Mouse (Mus musculus) heart, adult 2 months (tissue): ENCODE results near the gene Rassf2. TPM values are rescaled to one million over a fixed set of nuclear protein-coding genes. Genes with fewer than 3 reads are reported as not detected.

ENCODE experiments used
- DNase-seq, 2 experiments: peaks; one replicate each; pipeline ENCODE4 v3.0.0; 2021
- H3K27ac ChIP-seq: fragments of 200-600 bp; 2 replicates; pipeline ENCODE4 v1.8.1; 2022
- H3K27me3 ChIP-seq: fragments of 200-500 bp; 2 replicates; pipeline ENCODE4 v1.6.1; 2012; ENCODE audit warnings: mild to moderate bottlenecking, low read length, inconsistent platforms, mixed read lengths; ENCODE audit not compliant: control insufficient read depth, insufficient read depth
- H3K36me3 ChIP-seq: fragments of 200-500 bp; 2 replicates; pipeline ENCODE4 v1.6.1; 2012; ENCODE audit warnings: low read length, inconsistent platforms; ENCODE audit not compliant: control insufficient read depth, insufficient read depth
- H3K4me1 ChIP-seq: fragments of 200-500 bp; 2 replicates; pipeline ENCODE4 v1.6.1; 2011; ENCODE audit warnings: low read length; ENCODE audit not compliant: control insufficient read depth, insufficient read depth
- H3K4me3 ChIP-seq: fragments of 200-600 bp; 2 replicates; pipeline ENCODE4 v1.8.1; 2022
- H3K79me2 ChIP-seq: fragments of 200-500 bp; replicated peaks from 2 replicates; pipeline ENCODE4 v1.6.1; 2012; ENCODE audit warnings: mild to moderate bottlenecking, inconsistent platforms, low read length, moderate library complexity, mixed read lengths; ENCODE audit not compliant: control insufficient read depth, insufficient read depth
- H3K9ac ChIP-seq: fragments of 200-500 bp; 2 replicates; pipeline ENCODE4 v1.6.1; 2012; ENCODE audit warnings: low read depth, mild to moderate bottlenecking, control low read depth, inconsistent platforms, low read length, mixed read lengths
- CTCF ChIP-seq: fragments of 200-600 bp; IDR thresholded peaks from 2 replicates; pipeline ENCODE4 v1.8.1; 2022; ENCODE audit warnings: antibody characterized with exemption, mild to moderate bottlenecking, moderate library complexity
- EP300 ChIP-seq: fragments of 200-500 bp; IDR thresholded peaks from 2 replicates; pipeline ENCODE4 v1.6.1; 2011; ENCODE audit warnings: low read depth, low read length, control low read depth; ENCODE audit not compliant: insufficient read depth
- POLR2A ChIP-seq: fragments of 200-500 bp; IDR thresholded peaks from 2 replicates; pipeline ENCODE4 v1.6.1; 2011; ENCODE audit warnings: mild to moderate bottlenecking, low read depth, low read length, control low read depth; ENCODE audit not compliant: insufficient read depth
- WGBS: fragments of 180-500 bp; shearing (Covaris S2); methylation state at CpG from one replicate; pipeline ENCODE4 v1.1.7; 2018; 5-methylcytosine and 5-hydroxymethylcytosine counted together
- intact Hi-C: fragments of 180-260 bp; cut with DNase I; formaldehyde crosslinking; loops from one replicate; pipeline ENCODE4 v1.15.1; 2025
- polyA plus RNA-seq: library from polyadenylated mRNA; depleted of rRNA; stranded (reverse); fragments of >200 nt; gene quantifications from 2 replicates; pipeline ENCODE4 v1.2.3, GENCODE M21; 2012; rRNA removed
- total RNA-seq, 2 experiments: library from RNA; stranded (reverse); gene quantifications; 2 replicates each; pipeline ENCODE4 v1.2.3; 2021

Gene Rassf2
- total and polyA plus RNA-seq, 3 experiments = 6.0 to 11.5 (median 6.8) TPM

GRCm38 (mm10) chr2:131941501-131941900, 88.6 kb downstream of the Rassf2 start:
- intact Hi-C loops = loop anchor here (2.0 to 10.0 kb wide), 2 partner anchors 113 to 387 kb away; no protein-coding TSS in a partner anchor
- WGBS = 94% methylated on average over 6 of the region's 6 CpGs
- H3K27ac ChIP-seq = no peak overlapping the region
- H3K9ac ChIP-seq = no peak overlapping the region
- TF ChIP-seq EP300 = no peak
- no peak for TF ChIP-seq POLR2A
- TF ChIP-seq CTCF = no peak
- H3K4me1 ChIP-seq = no peaks in the 10 kb centered on the region; the same call in 1 of the 2 replicates
- DNase-seq = no peak
- no peak overlapping the region for H3K4me3 ChIP-seq
- H3K36me3 ChIP-seq = no peaks in the 10 kb centered on the region
- H3K79me2 ChIP-seq = no peaks in the 10 kb centered on the region
- no peaks in the 10 kb centered on the region for H3K27me3 ChIP-seq

GRCm38 (mm10) chr2:131940506-131940905, 89.6 kb downstream of the Rassf2 start:
- Histone ChIP-seq H3K36me3 (no peaks in the 10 kb centered on the region), H3K9ac (no peak overlapping the region), H3K79me2 (no peaks in the 10 kb centered on the region), H3K27ac (no peak overlapping the region), H3K27me3 (no peaks in the 10 kb centered on the region), H3K4me3 (no peak overlapping the region), H3K4me1 (peaks cover 2% of the 10 kb centered on the region)
- TF ChIP-seq EP300 (no peak), CTCF (no peak), POLR2A (no peak)
- DNase-seq = no peak
- 52% methylated on average over 3 of the region's 3 CpGs for WGBS
- intact Hi-C loops = loop anchor here (2.0 to 10.0 kb wide), 2 partner anchors 112 to 386 kb away; no protein-coding TSS in a partner anchor

Other genes with a start within 250 kb of the Rassf2 start
- gene Erv3, start 170.5 kb downstream of the Rassf2 start, total RNA-seq = not detected
- not detected in 2 replicates for gene Erv3, start 170.5 kb downstream of the Rassf2 start, polyA plus RNA-seq
- 100 to 1,000 TPM; 109 to 129 TPM for gene Prnp, start 120.3 kb downstream of the Rassf2 start, total RNA-seq
- 101 and 110 TPM in 2 replicates for gene Prnp, start 120.3 kb downstream of the Rassf2 start, polyA plus RNA-seq
- gene Prn, start 120.3 kb downstream of the Rassf2 start, total RNA-seq = under 1 TPM in 1 of 2 experiments, not detected in 1; 0.23 TPM
- gene Prn, start 120.3 kb downstream of the Rassf2 start, polyA plus RNA-seq = not detected in 2 replicates
- 1 to 10 TPM in 1 of 2 experiments, under 1 TPM in 1; 0.65 to 1.2 TPM for gene Prnd, start 79.4 kb downstream of the Rassf2 start, total RNA-seq
- 3.8 and 9.9 TPM in 2 replicates for gene Prnd, start 79.4 kb downstream of the Rassf2 start, polyA plus RNA-seq
- 10 to 100 TPM; 11.8 to 15.6 TPM for gene Slc23a2, start 114.8 kb upstream of the Rassf2 start, total RNA-seq
- gene Slc23a2, start 114.8 kb upstream of the Rassf2 start, polyA plus RNA-seq = 11.2 and 19.3 TPM in 2 replicates
- gene Tmem230, start 217.5 kb upstream of the Rassf2 start, total RNA-seq = 10 to 100 TPM; 23.1 to 23.3 TPM
- gene Tmem230, start 217.5 kb upstream of the Rassf2 start, polyA plus RNA-seq = 28.0 and 43.2 TPM in 2 replicates
- gene Pcna, start 223.1 kb upstream of the Rassf2 start, total RNA-seq = 10 to 100 TPM; 36.5 to 39.9 TPM
- gene Pcna, start 223.1 kb upstream of the Rassf2 start, polyA plus RNA-seq = 25.9 and 35.8 TPM in 2 replicates
- gene Cds2, start 232.9 kb upstream of the Rassf2 start, total RNA-seq = 10 to 100 TPM; 75.4 to 90.4 TPM
- 48.0 and 85.1 TPM in 2 replicates for gene Cds2, start 232.9 kb upstream of the Rassf2 start, polyA plus RNA-seq